Mouse (Mus musculus) MEL (cell line): ENCODE data around the gene Foxo3.

Source experiments
- CHD1 ChIP-seq: IDR thresholded peaks from 2 replicates; pipeline ENCODE4 v1.6.1; 2012; ENCODE audit warnings: low read depth, mild to moderate bottlenecking, inconsistent platforms, low read length, improper control_type of control experiment
- CTCF ChIP-seq, 3 experiments: IDR thresholded peaks in 2 of 3; conservative IDR thresholded peaks in 1 of 3; 2 replicates each; pipeline ENCODE4 v1.5.1; 2011 to 2012; ENCODE audit warnings: low read length in 3 of 3, low read depth in 2 of 3, mild to moderate bottlenecking in 2 of 3, improper control_type of control experiment in 1 of 3, inconsistent platforms in 1 of 3, mixed read lengths in 1 of 3, moderate library complexity in 1 of 3; ENCODE audit not compliant: control insufficient read depth in 1 of 3, insufficient read depth in 1 of 3, poor library complexity in 1 of 3, severe bottlenecking in 1 of 3
- MXI1 ChIP-seq: IDR thresholded peaks from 2 replicates; pipeline ENCODE4 v1.6.1; 2011; ENCODE audit warnings: mild to moderate bottlenecking, low read depth, low read length, improper control_type of control experiment

DNA sequence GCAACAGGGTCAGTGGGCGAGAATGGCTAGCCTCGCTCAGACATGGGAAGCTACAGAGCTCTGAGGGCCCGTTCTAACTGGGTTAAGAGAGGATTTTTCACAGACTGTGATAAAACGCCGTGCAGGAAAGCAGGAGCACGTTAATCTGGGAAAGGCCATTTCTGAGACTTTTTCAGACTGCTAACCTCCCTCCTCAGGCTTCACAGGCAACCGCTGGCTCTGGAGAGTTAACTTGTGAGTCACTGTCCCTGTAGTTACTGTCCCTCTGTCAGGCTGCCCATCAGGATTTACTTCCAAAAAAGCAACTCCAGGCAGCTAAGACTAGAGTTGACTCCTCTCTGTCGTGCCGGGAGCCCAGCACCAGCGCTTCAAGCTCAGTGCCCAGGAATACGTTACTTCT lies 54.6 kb downstream of the Foxo3 start:
- TF ChIP-seq MXI1, result no peak
- TF ChIP-seq CTCF (IDR thresholded peaks at IDR 0.05 in 2 of 3, conservative IDR thresholded peaks at IDR 0.05 in 1 of 3; ENCODE audit: control insufficient read depth in 1 of 3, insufficient read depth in 1 of 3, low read depth in 2 of 3, low read length in 3 of 3, poor library complexity in 1 of 3, severe bottlenecking in 1 of 3), result no peak
- no peak for TF ChIP-seq CHD1
